Mouse (Mus musculus) granulocyte monocyte progenitor cell, adult 5-6 weeks (primary cell): ENCODE data around the gene Gstp3. TPM values are rescaled to one million over a fixed set of nuclear protein-coding genes. Genes with fewer than 3 reads are reported as not detected.
"Not testable (repeated sequence)": the region's sequence is repeated elsewhere in the genome, so short reads cannot be mapped to it uniquely, and the experiment has no call there.

Experiments used
- ATAC-seq: replicated peaks from 2 replicates; pipeline ENCODE4 v1.8.0; 2016; ENCODE audit warnings: mild to moderate bottlenecking, moderate TSS enrichment, inconsistent platforms; ENCODE audit not compliant: poor library complexity, severe bottlenecking
- total RNA-seq, 2 experiments: library from RNA; stranded (forward) in 1 of 2; stranded (reverse) in 1 of 2; fragments of 200-712, 200-1000 nt in 1 of 2; fragments of >200 nt in 1 of 2; fragmentation: Nextera tagmentation in 1 of 2; gene quantifications; 2 replicates each; pipeline ENCODE4 v1.2.3; 2014 to 2017

The Gstp3 gene
- total RNA-seq, 2 experiments from 2014 or later, result not detected

GRCm38 (mm10) chr19:4066280-4066679 lies 6.9 kb upstream of the Gstp3 start:
- ATAC-seq, result no peak

DNA sequence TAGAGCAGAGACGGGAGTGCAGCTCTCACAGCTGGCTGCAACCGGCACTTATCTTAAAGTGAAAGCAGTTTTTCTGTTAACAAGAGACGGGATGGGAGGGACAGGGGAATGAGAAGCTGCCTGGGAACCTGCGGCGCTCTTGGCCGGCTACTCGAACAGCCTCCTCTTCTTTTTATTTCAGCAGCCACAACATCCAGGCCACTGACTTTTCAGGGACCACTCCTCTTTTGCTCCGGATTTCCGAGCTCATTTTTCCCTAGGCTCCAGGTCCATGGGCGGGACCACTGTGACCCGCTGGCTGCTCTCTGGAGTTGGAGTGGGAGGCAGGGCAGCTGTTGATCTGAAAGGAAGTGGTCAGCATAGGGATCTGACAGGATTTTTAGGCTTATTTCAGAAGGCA lies 5.1 kb upstream of the Gstp3 start:
- not testable (repeated sequence) for ATAC-seq

GRCm38 (mm10) chr19:4063357-4063756 lies 4.0 kb upstream of the Gstp3 start:
- ATAC-seq, result not testable (repeated sequence)

GRCm38 (mm10) chr19:4060899-4061465 lies 1.6 kb upstream of the Gstp3 start:
- peak; percentile 35 for ATAC-seq

GRCm38 (mm10) chr19:4060044-4060898 lies 902 bp upstream of the Gstp3 start:
- ATAC-seq, result not testable (repeated sequence)

DNA sequence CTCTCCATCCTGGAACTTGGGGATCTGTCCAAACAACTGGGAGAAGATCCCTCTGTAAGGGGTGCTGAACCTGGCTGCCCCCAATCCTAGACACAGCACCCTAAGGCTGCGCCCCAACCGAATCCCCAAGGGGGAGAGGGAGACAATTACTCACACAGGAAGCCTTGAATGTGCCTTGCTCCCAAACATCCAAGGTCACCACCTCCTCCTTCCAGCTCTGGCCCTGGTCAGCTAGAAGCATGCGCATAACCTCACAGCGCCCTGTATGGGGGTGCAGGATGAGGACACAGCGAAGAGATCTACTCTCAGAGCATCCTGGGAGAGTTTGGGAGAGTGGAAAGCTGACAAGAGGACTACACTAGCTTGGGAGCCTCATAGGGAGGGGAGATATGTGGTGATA lies 788 bp downstream of the Gstp3 start:
- ATAC-seq, result no peak

GRCm38 (mm10) chr19:4057962-4058361 lies 1.4 kb downstream of the Gstp3 start:
- no peak for ATAC-seq

DNA sequence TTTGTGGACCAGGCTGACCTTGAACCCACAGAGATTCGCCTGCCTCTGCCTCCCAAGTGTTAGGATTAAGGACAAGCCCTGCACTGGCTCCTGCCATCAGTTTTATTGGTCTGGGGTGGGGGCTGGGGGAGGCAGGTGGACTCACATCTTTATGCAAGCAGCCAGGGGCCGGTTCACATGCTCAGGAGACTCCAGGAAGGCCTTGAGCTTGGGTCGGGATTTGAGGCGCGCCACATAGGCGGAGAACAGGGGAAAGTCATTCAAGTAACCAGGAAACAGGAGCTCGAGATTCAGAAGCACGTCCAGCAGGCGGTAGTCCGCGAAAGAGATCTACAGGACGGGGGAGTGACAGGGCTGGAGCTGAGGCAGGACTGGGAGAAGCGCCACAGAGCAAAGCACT lies 2.0 kb downstream of the Gstp3 start:
- no peak for ATAC-seq

DNA sequence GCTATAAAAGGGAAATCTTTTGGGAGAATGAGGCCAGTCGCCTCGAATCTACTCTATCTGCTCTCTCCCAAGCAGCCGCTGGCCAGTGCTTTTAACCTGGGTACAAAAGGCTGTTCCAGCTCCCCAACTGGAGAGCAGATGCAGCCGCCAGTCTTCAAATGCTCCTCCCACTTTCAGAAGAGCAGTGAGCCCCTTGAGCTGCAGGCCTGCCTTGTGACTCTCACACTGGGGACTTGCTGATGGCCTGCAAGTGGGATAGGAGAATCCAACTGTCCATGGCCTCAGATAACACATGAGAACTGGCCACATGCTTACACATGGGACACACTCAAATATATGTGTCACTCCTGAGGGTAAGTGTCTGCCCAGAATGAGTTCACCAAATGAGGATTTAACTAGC lies 2.6 kb downstream of the Gstp3 start:
- no peak for ATAC-seq

DNA sequence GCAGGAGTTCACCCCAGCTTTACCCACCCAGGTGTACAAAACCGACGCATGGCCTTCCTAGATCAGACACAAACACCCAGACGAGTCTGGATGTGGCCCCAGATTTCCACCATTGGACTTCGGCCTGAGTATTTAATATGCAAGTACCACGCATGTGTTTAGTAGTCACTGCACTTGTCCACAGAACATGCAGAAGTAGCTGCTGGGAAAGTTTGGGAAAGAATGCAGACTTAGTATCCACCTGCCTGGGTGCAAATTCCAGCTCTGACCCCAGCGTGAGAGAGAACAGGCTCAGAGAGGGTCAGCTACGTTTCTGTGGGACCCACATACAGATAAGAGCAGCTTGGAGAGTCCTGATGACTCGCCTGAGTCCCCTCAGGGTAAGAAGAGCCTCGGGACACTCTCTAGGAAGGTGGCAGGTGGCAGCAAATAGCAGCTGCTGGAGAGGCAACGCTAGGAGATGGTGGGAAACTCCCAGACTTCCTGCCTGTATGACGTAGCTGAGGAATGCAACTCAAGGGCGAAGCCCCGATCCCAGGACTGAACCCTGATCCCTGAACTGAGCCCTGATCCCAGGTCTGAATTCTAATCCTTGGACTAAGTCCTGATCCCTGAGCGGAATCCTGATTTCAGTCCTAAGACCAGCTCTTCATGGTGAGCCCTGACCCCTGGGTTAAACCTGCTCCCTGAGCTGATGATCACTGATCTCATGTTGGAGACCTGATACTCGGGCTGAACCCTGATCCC lies 3.2 kb downstream of the Gstp3 start:
- ATAC-seq, result no peak

- no peak for ATAC-seq
Observed at GRCm38 (mm10) chr19:4055216-4055946, 4.0 kb downstream of the Gstp3 start.

DNA sequence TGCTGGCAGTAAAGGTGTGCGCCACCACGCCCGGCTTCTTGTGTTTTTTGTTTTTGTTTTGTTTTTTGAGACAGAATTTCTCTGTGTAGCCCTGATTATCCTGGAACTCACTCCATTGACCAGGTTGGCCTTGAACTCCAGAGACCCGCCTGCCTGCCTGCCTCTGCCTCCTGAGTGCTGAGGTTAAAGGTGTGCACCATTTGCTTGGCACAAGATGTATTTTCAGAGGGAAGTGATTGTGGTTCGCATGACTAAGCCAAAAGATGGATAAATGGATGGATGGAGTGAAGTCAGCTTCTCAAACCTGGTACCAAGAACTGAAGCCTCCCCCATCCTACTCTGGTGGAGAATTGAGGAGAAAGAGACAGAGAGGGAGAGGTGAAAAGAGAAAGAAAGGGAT lies 4.8 kb downstream of the Gstp3 start:
- ATAC-seq, result no peak

- no peak for ATAC-seq
Observed at GRCm38 (mm10) chr19:4052516-4053030, 6.8 kb downstream of the Gstp3 start.

DNA sequence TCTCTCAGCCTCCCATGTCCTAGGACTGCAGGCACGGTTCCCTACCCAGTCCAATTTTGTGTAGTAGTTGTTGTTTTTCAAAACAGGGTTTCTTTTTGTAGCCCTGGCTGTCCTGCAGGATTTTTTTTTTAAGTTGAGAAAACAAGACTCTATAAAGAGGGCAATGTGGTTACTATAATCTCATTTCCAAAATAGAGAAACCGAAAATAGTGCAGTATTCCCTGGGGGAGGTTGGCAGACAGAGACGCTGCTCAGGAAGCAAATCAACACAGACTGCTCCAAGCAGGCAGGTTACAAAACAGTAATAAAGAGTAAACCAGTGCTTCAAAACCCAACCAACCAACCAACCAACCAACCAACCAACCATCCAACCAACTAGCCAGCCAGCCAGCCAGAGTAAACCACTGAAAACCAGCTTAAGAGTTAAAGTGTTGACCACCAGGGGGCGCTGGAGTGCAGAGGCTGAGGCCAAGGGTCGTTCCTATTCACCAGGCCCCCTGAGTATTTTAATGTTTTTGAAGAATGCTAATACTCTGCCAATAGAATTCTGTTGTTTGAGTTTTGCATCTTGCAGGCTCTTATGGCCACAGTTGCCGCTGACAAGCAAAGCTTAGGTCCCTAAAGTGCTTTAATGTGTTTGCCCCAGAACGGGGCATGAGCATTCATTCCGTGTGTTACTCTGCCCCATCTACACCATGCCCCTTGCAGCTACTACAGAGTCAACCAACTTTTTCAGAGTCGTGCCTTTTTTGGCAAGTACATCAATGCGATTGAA lies 7.4 kb downstream of the Gstp3 start:
- peak; percentile 40; the same call in 1 of the 2 replicates for ATAC-seq

DNA sequence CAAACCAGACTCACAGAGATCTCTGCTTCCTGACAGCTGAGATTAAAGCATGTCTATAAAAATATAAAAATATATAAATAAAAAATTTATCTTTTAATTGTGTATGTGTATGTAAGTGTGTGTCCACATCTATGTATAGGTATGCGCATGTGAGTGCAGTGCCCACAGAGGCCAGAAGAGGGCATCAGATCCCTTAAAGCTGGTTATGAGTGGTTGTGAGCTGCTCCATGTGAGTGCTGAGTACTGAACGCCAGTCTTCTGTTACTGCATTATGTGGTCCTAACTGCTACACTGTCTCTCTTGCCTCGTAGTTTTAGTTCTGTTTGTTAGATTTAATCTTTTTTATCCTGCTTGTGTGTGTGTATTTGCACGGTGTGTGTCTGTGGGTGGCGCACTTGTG lies 8.4 kb downstream of the Gstp3 start:
- ATAC-seq, result no peak

- not testable (repeated sequence) for ATAC-seq
Observed at GRCm38 (mm10) chr19:4049069-4049468, 10.3 kb downstream of the Gstp3 start.

GRCm38 (mm10) chr19:4047859-4048258 lies 11.5 kb downstream of the Gstp3 start:
- ATAC-seq, result peak; percentile 38

DNA sequence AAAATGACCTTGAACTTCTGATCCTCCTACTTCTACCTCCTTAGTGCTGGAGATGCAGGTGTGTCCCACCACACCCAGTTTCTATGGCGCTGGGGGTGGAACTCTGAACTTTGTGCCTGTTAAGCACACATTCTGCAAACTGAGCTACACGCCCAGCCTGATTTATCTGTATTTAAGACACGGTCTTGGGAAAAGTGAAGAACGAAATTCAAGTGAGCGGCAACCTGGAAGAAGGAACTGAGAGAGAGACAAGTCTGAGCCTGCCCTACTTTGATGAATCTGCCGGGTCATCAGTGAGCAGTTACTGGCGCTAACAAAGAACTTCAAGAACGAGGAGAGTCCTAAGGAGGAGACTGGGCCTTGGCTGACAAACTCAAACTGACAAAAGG lies 12.5 kb downstream of the Gstp3 start:
- no peak for ATAC-seq
